Mouse (Mus musculus) hindbrain, embryonic 14.5 days (tissue): ENCODE measurements at regions not wholly inside any gene's neighbourhood (a gene's known extent, or its start where the extent isn't known, plus 50 kb on each side); places are given as distances from the start of the nearest gene placed in this dataset.

Experiments
- ATAC-seq: fragments of 200-750 bp; cut with Nextera tagmentation; 2 replicates; pipeline ENCODE4 v1.8.0; 2017; ENCODE audit warnings: moderate number of reproducible peaks, mild to moderate bottlenecking, moderate TSS enrichment, moderate library complexity; ENCODE audit not compliant: low FRiP score
- DNase-seq: peaks from one replicate; pipeline ENCODE4 v3.0.0-alpha.2; 2015; ENCODE audit warnings: low spot score
- H3K27ac ChIP-seq: fragments of 300-500 bp; sonication (generic); 2 replicates; pipeline ENCODE4 v1.5.1; 2014; ENCODE audit warnings: mild to moderate bottlenecking, moderate library complexity
- H3K27me3 ChIP-seq: fragments of 300-500 bp; sonication (generic); 2 replicates; pipeline ENCODE4 v1.6.1; 2014; ENCODE audit warnings: mild to moderate bottlenecking, low read length, mixed read lengths; ENCODE audit not compliant: control insufficient read depth, insufficient read depth
- H3K36me3 ChIP-seq: fragments of 300-500 bp; sonication (generic); replicated peaks from 2 replicates; pipeline ENCODE4 v1.6.1; 2014; ENCODE audit not compliant: control insufficient read depth, insufficient read depth
- H3K4me1 ChIP-seq: fragments of 300-500 bp; sonication (generic); replicated peaks from 2 replicates; pipeline ENCODE4 v1.6.1; 2014; ENCODE audit warnings: antibody characterized with exemption, low read length, mixed read lengths; ENCODE audit not compliant: control insufficient read depth, insufficient read depth
- H3K4me2 ChIP-seq: fragments of 300-500 bp; sonication (generic); replicated peaks from 2 replicates; pipeline ENCODE4 v1.6.1; 2014; ENCODE audit warnings: mild to moderate bottlenecking, moderate library complexity
- H3K4me3 ChIP-seq: fragments of 300-500 bp; sonication (generic); replicated peaks from 2 replicates; pipeline ENCODE4 v1.5.1; 2014; ENCODE audit warnings: mild to moderate bottlenecking, low read length
- H3K9ac ChIP-seq: fragments of 300-500 bp; sonication (generic); 2 replicates; pipeline ENCODE4 v1.6.1; 2014
- H3K9me3 ChIP-seq: fragments of 300-500 bp; sonication (generic); 2 replicates; pipeline ENCODE4 v1.6.1; 2016; ENCODE audit warnings: low read length; ENCODE audit not compliant: control insufficient read depth
- WGBS: fragments of 180-500 bp; shearing (Covaris S2); extraction: QIAGEN DNeasy Blood & Tissue Kit; methylation state at CpG from one replicate; pipeline ENCODE4 v1.1.7; 2014; 5-methylcytosine and 5-hydroxymethylcytosine counted together

DNA sequence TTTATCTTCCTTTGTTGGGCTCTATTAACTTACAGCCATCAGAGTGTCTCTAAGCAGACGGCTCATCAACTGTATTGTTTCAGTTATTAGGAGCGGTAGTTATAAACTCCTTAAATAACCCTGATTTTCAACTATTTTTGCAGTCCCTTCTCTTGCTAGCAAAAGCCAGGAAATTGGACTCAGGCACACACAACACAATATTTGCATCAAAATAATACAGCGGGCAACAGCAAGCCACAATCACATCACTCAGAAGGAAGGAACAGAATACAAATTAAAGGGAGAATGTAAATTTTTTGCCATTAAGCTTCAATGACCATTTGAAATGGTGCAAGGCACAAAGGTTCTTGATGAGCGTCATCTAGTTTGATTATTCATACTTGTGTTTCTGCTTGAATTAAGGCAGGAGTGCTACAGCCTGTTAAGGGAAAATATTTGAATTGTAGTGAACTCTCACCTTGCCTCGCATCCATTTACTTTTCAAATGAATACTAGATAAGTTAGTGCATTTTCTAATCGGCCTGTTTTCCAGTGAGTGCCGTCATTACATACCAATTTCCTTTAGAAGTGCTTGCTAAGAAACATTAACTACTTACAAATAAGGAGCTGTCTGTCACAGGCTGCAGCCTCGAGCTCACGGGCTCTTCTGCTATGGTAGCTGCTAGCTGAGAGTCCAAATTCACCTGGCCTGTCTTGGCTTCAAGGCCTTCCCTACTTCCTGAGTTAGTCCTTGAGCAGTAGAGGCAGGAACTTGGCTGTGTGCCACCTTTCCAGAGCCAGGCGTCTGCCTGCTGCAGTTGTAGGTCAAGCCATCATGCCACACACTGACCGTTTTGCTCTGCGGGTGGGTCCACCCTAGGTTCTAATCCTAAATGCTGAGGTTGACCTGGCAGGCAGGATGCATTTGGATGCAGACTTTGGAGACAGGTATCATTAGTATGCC is 91.1 kb upstream of the Kiz start:
- Histone ChIP-seq H3K9ac (no peak overlapping the region), H3K4me3 (no peak overlapping the region), H3K4me1 (peaks cover 27% of the 10 kb centered on the region), H3K27me3 (no peaks in the 10 kb centered on the region), H3K4me2 (no peak overlapping the region), H3K27ac (0 out of 2 replicates have a peak overlapping the region, but pooled peaks have one; percentile 41), H3K9me3 (no peaks in the 10 kb centered on the region), H3K36me3 (no peaks in the 10 kb centered on the region)
- DNase-seq (no peak), ATAC-seq (no peak)
- 51% methylated on average over 12 of the region's 12 CpGs for WGBS

- H3K4me3 ChIP-seq = no peak overlapping the region
- H3K4me2 ChIP-seq = no peak overlapping the region
- no peak overlapping the region for H3K9ac ChIP-seq
- no peaks in the 10 kb centered on the region for H3K27me3 ChIP-seq
- no peaks in the 10 kb centered on the region for H3K36me3 ChIP-seq
- no peaks in the 10 kb centered on the region for H3K4me1 ChIP-seq
- WGBS = 35% methylated on average over 2 of the region's 2 CpGs
- DNase-seq = no peak
- no peaks in the 10 kb centered on the region for H3K9me3 ChIP-seq
- H3K27ac ChIP-seq = no peak overlapping the region
- no peak for ATAC-seq
Measured at GRCm38 (mm10) chr2:146774876-146775275, 80.8 kb upstream of the Kiz start.

DNA sequence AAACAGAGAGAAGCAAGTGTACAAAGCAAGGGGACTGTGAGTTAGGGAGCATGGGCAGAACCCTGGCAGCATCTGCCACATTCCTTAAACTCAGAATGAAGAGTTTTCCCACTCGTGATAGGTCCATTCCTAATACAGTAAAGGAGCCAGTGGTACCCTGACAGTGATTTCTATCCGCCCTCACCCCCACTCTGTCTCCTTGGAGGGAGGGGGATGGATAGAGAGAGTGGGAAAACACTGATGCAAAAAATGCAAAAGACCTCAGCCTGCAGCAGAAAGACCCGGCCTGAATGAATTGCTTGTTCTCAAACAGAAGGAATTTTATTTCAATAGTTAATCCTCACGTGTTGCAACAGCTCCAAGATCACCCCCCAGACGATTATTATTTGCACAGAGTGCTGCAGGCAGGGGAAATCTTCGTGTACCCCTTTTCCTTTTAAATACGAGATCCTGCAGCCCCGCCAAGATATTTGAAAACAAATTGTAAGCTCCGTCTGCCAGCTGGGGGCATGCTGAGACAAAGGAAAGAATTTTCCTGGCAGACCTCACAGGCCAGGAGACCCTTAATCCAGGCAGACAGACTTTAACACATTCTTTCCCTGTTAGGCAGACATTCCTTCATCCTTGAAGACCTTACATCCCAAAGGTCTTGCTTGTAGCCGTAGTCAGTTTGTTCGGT is 68.4 kb upstream of the Kiz start:
- Histone ChIP-seq H3K4me3 (no peak overlapping the region), H3K4me2 (peak overlapping the region; percentile 30), H3K27ac (peak overlapping the region; percentile 59; the same call in 1 of the 2 replicates), H3K9ac (peak overlapping the region; percentile 18; the same call in 1 of the 2 replicates), H3K27me3 (no peaks in the 10 kb centered on the region), H3K36me3 (no peaks in the 10 kb centered on the region), H3K4me1 (peaks cover 18% of the 10 kb centered on the region), H3K9me3 (no peaks in the 10 kb centered on the region)
- 6% methylated on average over 11 of the region's 11 CpGs for WGBS
- DNase-seq = peak; percentile 65
- peak; percentile 71 for ATAC-seq

- Histone ChIP-seq H3K4me2 (no peak overlapping the region), H3K9me3 (no peaks in the 10 kb centered on the region), H3K27ac (peak overlapping the region; percentile 59; the same call in 1 of the 2 replicates), H3K9ac (no peak overlapping the region; the same call in 1 of the 2 replicates), H3K27me3 (no peaks in the 10 kb centered on the region), H3K36me3 (no peaks in the 10 kb centered on the region), H3K4me1 (peaks cover 18% of the 10 kb centered on the region), H3K4me3 (no peak overlapping the region)
- WGBS = 48% methylated on average over 5 of the region's 5 CpGs
- ATAC-seq = no peak
- no peak for DNase-seq
Measured at GRCm38 (mm10) chr2:146787811-146788455, 67.7 kb upstream of the Kiz start.

DNA sequence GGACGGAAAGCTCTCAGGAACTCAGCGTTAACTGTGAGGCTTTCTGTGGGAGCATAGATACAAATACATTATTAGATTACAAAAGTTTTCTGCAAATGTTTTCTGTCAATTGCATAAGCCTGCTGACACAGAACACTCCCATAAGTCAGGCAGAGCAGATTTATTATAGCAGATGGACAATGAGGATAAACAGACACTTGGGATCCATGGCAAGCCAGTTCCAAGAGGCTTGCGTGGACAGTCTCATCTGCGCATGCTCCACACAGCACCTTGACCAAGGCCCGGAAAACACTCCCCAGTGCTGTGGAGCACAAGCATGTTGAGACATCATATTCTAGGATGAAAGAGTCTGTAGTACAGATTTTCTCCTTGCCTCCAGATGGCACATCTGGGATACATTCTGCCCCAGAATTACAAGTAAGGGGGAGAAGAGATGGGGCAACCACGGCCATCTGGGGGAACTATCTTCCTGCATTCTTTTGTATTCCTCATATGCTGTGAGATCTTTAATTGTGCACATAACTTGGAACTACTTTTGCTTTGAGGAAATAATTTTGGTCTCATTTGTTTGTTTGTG is 62.7 kb upstream of the Kiz start:
- Histone ChIP-seq H3K4me2 (no peak overlapping the region), H3K27ac (no peak overlapping the region), H3K27me3 (no peaks in the 10 kb centered on the region), H3K9me3 (no peaks in the 10 kb centered on the region), H3K9ac (no peak overlapping the region), H3K36me3 (no peaks in the 10 kb centered on the region), H3K4me1 (0 out of 2 replicates have a peak, but pooled peaks cover 4% of the 10 kb centered on the region), H3K4me3 (no peak overlapping the region)
- DNase-seq (no peak), ATAC-seq (no peak)
- WGBS = 86% methylated on average over 6 of the region's 6 CpGs

DNA sequence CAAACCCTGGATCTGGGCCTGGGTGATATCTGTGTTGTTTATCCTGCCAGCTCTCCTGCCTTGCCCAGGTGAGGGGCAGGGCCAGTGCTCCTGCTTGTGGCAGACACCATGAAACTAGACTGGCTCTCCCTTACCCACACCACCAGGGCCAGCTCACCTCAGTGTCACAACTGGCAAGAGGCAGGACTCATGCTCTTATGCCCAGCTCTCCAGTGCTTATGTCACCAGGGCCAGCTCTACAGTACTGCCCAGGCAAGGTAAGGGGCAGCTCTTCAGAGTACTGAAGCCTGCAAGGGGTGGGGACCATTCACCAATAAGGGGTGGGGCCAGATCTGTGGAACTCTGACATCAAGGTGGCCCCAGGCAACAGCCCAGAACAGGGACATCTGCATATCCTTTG is 52.7 kb upstream of the Kiz start:
- H3K9ac ChIP-seq = no peak overlapping the region
- H3K4me2 ChIP-seq = no peak overlapping the region
- no peaks in the 10 kb centered on the region for H3K36me3 ChIP-seq
- ATAC-seq = no peak
- no peak for DNase-seq
- H3K27ac ChIP-seq = no peak overlapping the region
- H3K27me3 ChIP-seq = no peaks in the 10 kb centered on the region
- H3K4me3 ChIP-seq = no peak overlapping the region
- H3K9me3 ChIP-seq = peaks cover 5% of the 10 kb centered on the region; the same call in 1 of the 2 replicates
- no peaks in the 10 kb centered on the region for H3K4me1 ChIP-seq
